Mouse (Mus musculus) kidney, postnatal 4 days (tissue): Measurements from ENCODE around the gene Rbm26.

ENCODE experiments used
- DNase-seq, 2 experiments: peaks; one replicate each; pipeline ENCODE4 v3.0.0; 2021; ENCODE audit warnings: mixed read lengths in 2 of 2

The Rbm26 gene

DNA sequence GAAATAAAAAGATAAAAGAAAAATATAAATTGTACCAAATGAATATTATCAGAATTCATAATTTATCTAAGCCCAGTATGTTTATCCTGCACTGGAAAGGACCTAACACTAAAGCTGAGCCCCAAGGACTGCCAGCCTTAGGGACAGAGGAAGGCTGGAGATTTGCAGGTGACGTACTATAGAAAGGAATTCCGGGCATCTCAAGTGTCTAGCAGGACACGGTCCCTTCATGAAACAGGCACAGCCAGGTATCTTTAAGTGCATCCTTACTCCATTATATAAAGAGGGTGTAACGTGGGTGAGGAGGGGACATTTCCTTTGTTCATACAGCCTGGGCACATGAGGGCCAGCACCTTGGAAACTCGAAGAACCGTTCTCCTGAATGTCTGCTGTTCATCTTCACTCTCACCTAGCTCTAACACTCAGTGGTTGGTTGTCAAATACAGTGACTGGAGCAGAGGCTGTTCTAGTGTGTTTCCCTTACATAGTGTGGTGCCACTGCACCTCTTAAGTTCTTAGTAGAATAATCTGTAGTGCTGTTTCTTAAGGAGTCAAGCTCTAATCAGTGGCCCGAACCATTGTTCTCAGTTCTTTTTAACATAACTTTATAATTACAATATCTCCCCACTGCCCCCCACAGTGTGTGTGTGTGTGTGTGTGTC, 91.7 kb downstream of the Rbm26 start:
- no peak for DNase-seq

DNA sequence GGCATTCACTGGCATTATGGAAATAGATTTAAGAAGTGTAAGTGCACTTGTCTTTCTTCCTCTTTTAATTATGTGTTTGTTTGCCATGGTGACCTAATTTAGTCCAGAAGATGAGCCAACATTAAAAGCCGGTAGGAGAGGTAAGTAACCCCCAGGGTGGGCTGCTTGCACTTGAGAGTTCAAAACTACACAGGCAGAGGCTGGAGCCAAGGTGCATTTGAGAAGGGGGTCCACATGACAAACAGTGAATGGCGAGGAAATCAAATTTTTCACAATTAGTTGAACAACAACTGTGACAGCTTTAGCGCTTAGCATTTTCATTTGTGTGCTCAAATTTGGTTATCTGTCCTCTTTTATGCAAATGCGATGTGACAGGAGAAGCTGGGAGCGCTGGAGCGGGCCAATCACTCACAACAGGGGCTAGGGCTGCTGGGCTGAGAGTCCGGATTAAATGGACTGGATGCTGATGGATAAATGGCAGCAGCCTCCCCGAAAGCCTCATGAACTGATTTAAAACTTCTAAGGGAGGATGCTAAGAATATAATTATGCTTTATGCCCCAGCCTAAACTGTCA, 92.3 kb downstream of the Rbm26 start:
- DNase-seq, result no peak

DNA sequence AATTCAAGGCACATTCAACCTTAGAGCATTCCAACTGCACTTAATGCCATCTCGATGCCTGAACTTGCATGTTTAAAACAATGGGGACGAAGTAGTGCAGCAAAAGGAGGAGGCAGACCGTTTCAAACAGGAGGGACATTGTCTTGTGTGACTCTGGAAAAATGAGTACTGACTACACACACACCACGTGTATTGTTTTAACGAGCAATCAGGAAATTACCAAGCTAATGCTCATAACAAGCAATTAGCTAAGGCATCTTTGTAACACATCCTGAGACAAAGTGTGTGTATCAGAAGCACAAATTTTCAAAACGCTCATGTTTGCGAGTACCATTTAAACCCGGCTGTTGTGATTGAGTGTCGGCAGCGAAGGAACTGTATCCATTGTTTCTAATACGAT, 93.0 kb downstream of the Rbm26 start:
- DNase-seq, result no peak

DNA sequence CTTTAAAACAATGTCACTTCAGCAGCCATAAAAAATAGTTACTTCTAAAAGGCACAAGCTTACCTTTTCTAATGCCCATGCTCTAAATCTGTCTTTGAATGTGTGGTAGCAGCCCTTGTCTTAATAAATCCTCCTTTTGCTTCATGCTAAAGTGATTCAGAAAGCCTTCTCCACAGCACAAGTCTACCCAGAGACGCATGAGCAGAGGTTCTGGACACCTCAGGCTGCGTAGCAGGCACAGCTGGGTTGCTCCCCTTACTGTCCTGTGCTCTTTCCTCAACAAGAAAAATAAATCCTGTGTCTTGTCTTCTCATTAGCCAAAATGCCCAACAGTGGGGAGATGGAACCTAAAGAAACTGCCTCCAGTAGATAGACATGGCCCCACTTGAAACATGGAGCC, 102.4 kb downstream of the Rbm26 start:
- no peak for DNase-seq

DNA sequence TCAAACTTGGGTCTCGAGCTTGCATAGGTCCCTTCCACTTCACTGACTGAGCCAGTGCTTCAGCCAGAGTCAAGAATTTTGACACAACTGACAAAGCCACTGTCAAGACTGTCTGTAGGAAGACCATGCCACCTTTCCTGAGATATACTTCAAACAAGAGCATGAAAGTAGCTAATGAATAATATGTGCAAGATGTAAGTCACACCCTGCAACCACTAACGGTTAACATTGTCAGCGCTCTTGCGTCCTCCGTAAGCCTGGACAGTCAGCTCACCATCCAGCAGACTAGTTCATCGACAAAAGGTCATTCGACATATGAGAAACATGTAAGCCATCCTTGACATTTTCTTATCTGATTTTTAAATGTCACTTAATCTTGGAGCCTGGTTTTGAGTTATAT, 102.8 kb downstream of the Rbm26 start:
- no peak for DNase-seq

DNA sequence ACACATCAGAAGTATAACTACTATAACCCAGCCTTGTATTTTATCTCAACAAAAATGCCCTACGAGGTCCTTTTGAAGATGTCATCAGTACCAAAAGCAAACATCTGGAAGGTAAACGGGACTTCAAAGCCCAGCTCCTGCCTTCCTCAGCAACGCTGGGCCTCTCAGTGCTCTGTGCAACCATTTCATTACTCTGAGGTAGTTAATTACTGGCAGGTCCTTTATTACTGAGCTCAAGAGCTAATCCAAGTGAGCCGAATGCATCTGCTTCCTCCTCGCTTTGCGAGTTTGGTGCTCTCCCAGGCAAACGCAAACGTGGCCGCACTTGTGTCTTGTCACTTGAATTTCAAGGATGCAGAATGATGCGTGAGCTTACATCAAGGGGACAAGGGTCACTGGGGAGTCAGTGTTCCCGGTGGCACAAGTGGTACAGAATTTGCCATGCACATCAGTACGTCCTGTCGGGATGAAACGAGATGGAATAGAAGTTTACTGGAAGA, 106.1 kb downstream of the Rbm26 start:
- no peak for DNase-seq

DNA sequence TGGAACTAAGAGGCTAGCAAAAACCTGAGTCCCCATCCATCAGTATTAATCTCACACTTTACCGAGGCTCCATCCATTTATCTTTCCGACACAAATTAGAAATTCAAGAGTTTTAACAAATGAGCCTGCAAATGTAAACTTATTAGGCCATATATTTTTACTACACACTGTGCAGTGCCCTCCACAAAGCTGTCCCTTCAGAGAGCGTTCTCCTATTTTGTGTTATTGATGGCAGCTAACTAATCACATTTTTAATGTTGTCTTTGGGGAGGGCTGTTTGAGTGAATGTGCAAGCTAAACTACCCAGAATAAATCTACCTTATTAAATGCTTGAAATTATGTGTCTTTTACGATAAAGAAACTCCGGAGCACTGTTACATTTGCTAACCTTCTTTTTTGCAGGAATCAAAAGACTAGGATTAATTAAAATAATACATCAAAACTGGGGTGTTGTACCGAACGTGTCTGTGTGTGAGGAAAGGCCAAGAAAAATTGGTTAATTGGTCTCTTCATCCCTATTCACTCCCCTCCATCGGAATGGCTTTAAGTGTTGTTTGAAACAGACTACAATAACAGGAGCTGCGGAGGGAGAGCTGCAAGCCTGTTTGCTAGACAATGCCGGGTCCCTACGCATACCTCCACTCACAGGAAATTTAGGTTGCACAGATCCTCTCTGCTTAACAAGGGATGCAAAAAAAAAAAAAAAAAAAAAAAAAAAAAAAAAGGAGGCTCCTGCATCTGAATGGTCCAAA, 106.7 kb downstream of the Rbm26 start:
- no peak for DNase-seq

DNA sequence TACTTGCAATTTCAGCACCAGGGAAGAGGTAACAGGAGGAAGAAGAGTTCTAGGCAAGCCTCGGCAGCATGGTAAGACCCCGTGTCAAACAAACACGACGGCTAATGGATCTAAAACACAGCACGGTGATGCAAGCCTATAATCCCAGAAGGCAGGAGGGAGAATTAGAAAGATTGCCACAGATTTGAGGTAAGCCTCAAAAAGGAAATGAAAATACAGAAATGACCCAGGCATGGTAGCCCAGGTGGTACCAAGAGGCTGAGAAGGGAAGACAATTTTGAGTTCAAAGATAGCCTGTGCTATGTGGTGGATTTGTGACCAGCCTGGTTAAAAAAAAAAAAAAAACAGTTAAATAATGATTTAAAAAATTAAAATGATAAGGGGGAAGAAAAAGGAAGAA, 109.1 kb downstream of the Rbm26 start:
- DNase-seq, result no peak

DNA sequence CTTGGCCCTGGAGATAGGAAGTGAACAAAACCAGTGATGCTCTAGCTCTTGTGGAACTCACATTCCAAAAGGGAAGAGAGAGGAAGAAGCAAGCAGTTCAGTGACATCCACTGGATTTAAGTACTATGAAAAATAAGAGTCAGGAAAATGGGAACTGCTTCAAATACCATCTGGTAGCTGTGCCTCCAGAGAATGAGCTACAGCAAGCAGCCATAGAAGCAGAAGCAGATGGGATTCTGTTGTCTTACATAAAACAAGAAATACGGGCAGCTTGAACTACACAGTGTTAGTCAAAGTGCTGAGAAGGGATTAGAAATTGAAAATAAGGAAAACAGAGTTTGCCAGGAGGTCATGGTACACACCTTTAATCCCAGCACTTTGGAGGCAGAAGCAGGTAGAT, 112.9 kb downstream of the Rbm26 start:
- DNase-seq, result no peak

DNA sequence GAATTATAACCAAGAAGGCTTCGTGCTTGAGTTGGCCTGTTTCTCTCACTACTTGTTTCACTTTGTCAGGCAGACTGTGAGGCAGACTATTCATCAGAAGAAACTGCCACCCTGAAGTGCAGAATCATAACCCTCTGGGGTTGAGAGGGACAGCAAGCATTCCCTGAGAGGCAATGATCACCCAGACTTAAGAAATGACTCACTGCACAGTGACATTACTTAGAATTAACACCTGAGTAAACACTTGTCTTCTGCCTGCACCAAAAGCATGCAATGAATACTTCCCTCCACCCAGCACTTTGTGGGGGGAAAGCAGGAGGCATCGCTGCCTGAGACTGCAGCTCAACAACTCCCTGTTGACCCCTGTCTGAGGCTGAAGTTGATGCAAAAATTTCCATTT, 115.9 kb downstream of the Rbm26 start:
- DNase-seq, result no peak

DNA sequence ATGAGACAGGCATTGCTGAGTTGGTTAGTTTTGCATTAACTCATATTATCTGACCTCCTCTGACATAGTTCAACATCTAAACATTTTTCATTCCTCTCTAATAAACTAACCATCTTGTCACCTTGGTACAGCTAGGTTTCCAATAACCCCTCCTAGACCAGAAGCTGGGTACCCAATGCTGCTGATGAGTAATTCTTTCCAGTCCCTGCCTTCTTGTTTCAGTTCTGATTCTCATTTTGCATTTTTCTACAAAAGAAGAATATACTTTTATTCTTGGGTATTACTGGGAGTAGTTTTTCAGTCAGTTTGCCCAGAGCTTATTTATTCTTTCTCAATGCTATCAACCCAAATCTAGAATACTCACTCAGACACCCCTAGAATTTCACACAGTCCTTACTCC, 119.2 kb downstream of the Rbm26 start:
- DNase-seq, result no peak
